Mouse (Mus musculus) lung, embryonic 15.5 days (tissue): ENCODE data around the gene Syce1l. TPM values are rescaled to one million over a fixed set of nuclear protein-coding genes. Genes with fewer than 3 reads are reported as not detected.
A peak's percentile ranks its signal among the peaks of the same experiment; 100 is the strongest.

Source experiments
- ATAC-seq: fragments of 200-750 bp; cut with Nextera tagmentation; 2 replicates; pipeline ENCODE4 v1.8.0; 2017; ENCODE audit warnings: moderate number of reproducible peaks, borderline replicate concordance; ENCODE audit not compliant: low FRiP score, low TSS enrichment; ENCODE audit errors: extremely low read depth
- H3K27ac ChIP-seq: fragments of 300-500 bp; sonication (generic); 2 replicates; pipeline ENCODE4 v1.5.1; 2015; ENCODE audit warnings: moderate library complexity, mild to moderate bottlenecking, inconsistent platforms
- H3K27me3 ChIP-seq: fragments of 300-500 bp; sonication (generic); 2 replicates; pipeline ENCODE4 v1.6.1; 2015; ENCODE audit warnings: inconsistent platforms
- H3K36me3 ChIP-seq: fragments of 300-500 bp; sonication (generic); 2 replicates; pipeline ENCODE4 v1.6.1; 2015; ENCODE audit warnings: inconsistent platforms
- H3K4me1 ChIP-seq: fragments of 300-500 bp; sonication (generic); 2 replicates; pipeline ENCODE4 v1.6.1; 2015; ENCODE audit warnings: inconsistent platforms
- H3K4me2 ChIP-seq: fragments of 300-500 bp; sonication (generic); 2 replicates; pipeline ENCODE4 v1.6.1; 2015; ENCODE audit warnings: inconsistent platforms, mild to moderate bottlenecking, moderate library complexity
- H3K4me3 ChIP-seq: fragments of 300-500 bp; sonication (generic); 2 replicates; pipeline ENCODE4 v1.5.1; 2015; ENCODE audit warnings: mild to moderate bottlenecking, inconsistent platforms
- H3K9ac ChIP-seq: fragments of 300-500 bp; sonication (generic); 2 replicates; pipeline ENCODE4 v1.6.1; 2015; ENCODE audit warnings: inconsistent platforms
- H3K9me3 ChIP-seq: fragments of 300-500 bp; sonication (generic); 2 replicates; pipeline ENCODE4 v1.6.1; 2016; ENCODE audit warnings: inconsistent platforms
- WGBS: fragments of 180-500 bp; shearing (Covaris S2); methylation state at CpG from one replicate; pipeline ENCODE4 v1.1.7; 2015; 5-methylcytosine and 5-hydroxymethylcytosine counted together
- polyA plus RNA-seq: library from polyadenylated mRNA; unstranded; fragments of >200 nt; fragmentation: Nextera tagmentation; extraction: Ambion mirVana; gene quantifications from 2 replicates; pipeline ENCODE4 v1.2.1, GENCODE M21; 2015

Gene Syce1l
- polyA plus RNA-seq, 1 experiment from 2014 or later = not detected

DNA sequence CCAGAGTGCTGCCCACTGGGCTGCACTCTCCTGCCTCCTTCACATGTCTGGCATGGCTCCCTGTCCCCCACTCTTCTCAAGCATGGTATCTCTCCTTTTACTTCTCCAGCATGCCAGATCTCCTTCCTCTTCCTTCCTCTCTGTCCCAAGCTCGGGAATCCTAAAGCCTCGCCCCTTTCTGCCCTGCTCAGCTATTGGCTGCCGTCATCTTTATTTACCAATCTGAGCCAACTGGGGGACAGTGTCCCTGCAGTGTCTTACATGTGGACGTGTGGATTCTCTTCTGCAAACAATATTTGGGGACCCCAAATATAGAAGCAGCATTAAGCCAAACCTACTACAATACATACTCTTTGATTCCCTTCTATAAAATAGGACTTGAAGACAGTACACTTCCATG lies 10.1 kb downstream of the Syce1l start:
- Histone ChIP-seq H3K4me2 (no peak overlapping the region), H3K36me3 (no peaks in the 10 kb centered on the region), H3K9ac (no peak overlapping the region), H3K4me3 (no peak overlapping the region), H3K27me3 (no peaks in the 10 kb centered on the region), H3K9me3 (no peaks in the 10 kb centered on the region), H3K4me1 (0 out of 2 replicates have a peak, but pooled peaks cover 3% of the 10 kb centered on the region), H3K27ac (no peak overlapping the region)
- no peak for ATAC-seq
- 42% methylated on average over 4 of the region's 4 CpGs for WGBS

DNA sequence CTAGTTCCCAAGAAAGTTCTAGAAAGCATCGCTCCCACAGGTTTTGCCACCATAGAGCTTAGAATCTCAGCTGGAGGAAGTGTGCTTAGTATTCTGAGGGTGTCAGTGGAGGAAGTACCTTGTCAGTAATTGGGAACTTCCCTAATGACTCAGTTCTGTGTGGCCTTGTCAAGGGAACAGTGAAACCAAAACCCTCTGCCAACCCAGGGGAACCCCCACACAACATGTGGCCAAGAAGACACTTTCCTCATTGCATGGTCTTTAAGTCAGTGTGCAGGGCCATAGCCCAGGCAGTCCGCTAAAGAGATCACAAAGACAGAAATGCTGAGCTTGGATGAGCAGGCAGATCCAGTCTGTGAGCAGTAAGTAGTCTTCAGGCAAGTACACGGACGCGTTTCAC lies 13.1 kb downstream of the Syce1l start:
- Histone ChIP-seq H3K36me3 (no peaks in the 10 kb centered on the region), H3K9me3 (no peaks in the 10 kb centered on the region), H3K27me3 (no peaks in the 10 kb centered on the region), H3K4me2 (no peak overlapping the region), H3K27ac (no peak overlapping the region), H3K4me3 (no peak overlapping the region), H3K9ac (no peak overlapping the region), H3K4me1 (0 out of 2 replicates have a peak, but pooled peaks cover 3% of the 10 kb centered on the region)
- no peak for ATAC-seq
- WGBS = 87% methylated on average over 5 of the region's 5 CpGs

DNA sequence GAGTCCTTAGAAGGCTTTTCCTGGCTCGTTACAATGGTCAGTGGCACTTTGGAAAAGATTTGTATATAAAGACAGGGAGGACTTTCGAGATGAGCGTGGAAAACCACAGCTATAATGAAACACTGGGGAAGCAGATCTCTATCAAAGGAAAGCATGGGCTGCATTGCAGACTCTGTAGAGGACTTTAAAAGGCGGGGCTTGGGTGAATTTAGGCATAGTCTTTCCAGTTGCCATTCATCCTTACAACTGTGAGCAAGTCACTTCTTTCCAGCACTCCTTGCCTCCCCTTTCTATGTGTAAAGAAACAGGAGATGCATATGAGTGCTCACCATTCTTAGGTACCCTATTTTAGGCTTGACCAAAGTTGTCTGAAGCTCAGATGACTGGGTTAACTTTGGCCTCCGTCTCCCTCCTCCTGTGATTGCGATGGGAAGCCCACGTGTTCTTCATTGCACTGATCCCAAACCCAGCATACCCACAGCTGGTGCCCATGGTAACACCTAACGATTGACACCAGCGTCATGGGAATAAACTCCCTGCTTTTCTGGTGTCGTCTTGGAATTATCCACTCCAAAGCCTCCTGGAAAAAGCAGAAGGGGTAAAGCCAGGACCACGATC lies 13.8 kb downstream of the Syce1l start:
- WGBS = 80% methylated on average over 11 of the region's 11 CpGs
- H3K9me3 ChIP-seq = no peaks in the 10 kb centered on the region
- no peaks in the 10 kb centered on the region for H3K36me3 ChIP-seq
- ATAC-seq = no peak
- H3K4me1 ChIP-seq = 0 out of 2 replicates have a peak, but pooled peaks cover 3% of the 10 kb centered on the region
- H3K27me3 ChIP-seq = no peaks in the 10 kb centered on the region
- H3K4me2 ChIP-seq = no peak overlapping the region
- no peak overlapping the region for H3K27ac ChIP-seq
- H3K4me3 ChIP-seq = no peak overlapping the region
- H3K9ac ChIP-seq = no peak overlapping the region

DNA sequence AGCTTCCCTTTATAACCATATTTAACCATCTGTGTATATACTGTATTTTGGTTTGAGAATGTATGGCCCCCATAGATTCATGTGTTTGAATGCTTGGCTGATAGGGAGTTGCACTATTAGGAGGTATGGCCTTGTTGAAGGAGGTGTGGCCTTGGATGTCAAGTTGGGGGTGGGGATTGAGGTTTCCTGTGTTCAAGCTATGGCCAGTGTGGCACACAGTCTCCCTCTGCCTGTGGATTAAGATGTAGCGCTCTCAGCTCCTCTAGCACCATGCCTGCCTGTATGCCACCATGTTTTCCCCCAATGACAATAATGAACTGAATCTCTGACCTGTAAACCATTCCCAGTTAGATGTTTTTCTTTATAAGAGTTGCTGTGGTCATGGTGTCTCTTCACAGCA lies 17.1 kb downstream of the Syce1l start:
- no peak overlapping the region for H3K4me2 ChIP-seq
- H3K27ac ChIP-seq = no peak overlapping the region
- H3K36me3 ChIP-seq = no peaks in the 10 kb centered on the region
- H3K9ac ChIP-seq = no peak overlapping the region
- H3K9me3 ChIP-seq = no peaks in the 10 kb centered on the region
- WGBS = 74% methylated on average over 1 of the region's 1 CpGs
- no peaks in the 10 kb centered on the region for H3K27me3 ChIP-seq
- H3K4me1 ChIP-seq = 0 out of 2 replicates have a peak, but pooled peaks cover 3% of the 10 kb centered on the region
- no peak for ATAC-seq
- H3K4me3 ChIP-seq = no peak overlapping the region

DNA sequence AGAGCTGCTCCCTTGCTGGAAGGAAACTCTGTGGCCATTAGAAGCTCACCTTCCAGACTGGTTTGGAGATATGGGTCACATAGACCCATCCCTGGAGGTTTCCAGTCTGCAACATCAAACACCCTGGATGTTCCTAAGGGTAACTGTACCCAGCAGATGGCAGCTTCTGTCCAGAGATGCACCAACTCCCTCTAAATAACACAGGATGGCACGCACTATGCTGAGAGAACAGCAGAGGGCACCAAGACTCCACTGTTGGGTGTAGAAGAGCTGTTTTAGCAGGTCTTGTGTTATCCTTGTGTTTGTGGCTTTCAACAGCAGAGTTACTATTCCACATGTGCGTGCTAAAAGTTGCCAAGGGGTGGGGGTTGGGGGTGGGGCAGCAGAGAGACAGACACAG lies 21.5 kb downstream of the Syce1l start:
- ATAC-seq = peak; percentile 82; the same call in 1 of the 2 replicates
- no peak overlapping the region for H3K4me3 ChIP-seq
- WGBS = 2% methylated on average over 2 of the region's 2 CpGs
- H3K9me3 ChIP-seq = no peaks in the 10 kb centered on the region
- no peak overlapping the region for H3K9ac ChIP-seq
- H3K36me3 ChIP-seq = no peaks in the 10 kb centered on the region
- H3K4me1 ChIP-seq = no peaks in the 10 kb centered on the region
- H3K4me2 ChIP-seq = no peak overlapping the region
- no peaks in the 10 kb centered on the region for H3K27me3 ChIP-seq
- no peak overlapping the region for H3K27ac ChIP-seq

DNA sequence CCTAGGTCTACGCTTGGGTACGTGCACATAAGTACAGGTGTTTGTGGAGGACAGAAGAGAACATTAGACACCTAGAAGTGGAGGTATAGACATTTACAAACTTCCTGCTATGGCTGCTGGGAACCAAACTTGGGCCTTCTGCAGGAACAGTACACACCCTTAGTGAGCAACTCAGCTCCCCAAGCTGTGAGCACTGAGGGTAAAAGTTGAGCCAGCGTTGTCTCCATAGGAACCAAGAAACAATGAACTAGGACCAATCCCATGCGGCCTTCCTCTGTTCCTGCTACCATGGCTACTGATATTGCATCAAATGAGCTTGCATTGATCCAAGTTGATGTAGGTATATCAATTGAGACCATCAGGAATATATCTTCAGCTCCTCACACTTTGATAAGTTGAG lies 22.0 kb downstream of the Syce1l start:
- H3K9ac ChIP-seq = no peak overlapping the region
- no peak for ATAC-seq
- H3K4me2 ChIP-seq = no peak overlapping the region
- no peaks in the 10 kb centered on the region for H3K36me3 ChIP-seq
- no peaks in the 10 kb centered on the region for H3K4me1 ChIP-seq
- H3K27ac ChIP-seq = no peak overlapping the region
- H3K27me3 ChIP-seq = no peaks in the 10 kb centered on the region
- no peak overlapping the region for H3K4me3 ChIP-seq
- WGBS = 64% methylated on average over 4 of the region's 4 CpGs
- no peaks in the 10 kb centered on the region for H3K9me3 ChIP-seq

GRCm38 (mm10) chr8:113665951-113666350 lies 22.9 kb downstream of the Syce1l start:
- no peaks in the 10 kb centered on the region for H3K9me3 ChIP-seq
- WGBS = 61% methylated on average over 8 of the region's 8 CpGs

DNA sequence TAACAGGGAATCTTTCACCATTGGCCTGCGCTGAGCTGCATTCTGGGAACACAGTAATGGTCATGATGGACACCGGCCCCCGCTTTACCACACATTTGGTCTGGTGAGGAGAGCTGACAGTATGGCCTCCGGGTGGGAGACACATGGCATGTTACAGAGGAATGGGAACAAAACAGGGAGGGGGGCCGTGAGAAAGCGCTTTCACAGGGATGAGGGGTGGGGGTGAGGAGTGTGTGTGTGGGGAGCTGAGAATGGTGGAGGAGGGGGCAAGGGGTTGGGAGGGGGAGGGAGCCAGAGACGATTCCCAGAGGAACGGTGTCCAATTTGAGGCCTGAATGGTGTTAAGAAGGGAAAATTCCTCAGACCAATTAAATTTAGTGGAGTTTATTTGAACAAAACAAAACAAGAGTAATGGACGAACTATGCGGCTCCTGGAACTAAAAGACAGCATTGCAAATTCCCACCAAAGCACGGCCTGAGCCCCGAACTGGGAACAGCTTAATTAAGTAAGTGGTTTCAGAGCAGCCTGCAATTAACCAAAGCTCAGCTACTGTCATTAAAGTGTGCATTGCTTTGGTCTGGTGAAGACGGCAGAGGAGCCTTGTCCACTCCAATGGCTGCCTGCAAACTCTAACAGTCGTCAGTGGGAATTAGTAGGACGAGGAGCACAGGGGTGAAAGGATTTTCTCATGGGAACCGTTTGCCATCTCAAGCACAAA lies 23.9 kb downstream of the Syce1l start:
- Histone ChIP-seq H3K27ac (no peak overlapping the region), H3K4me3 (no peak overlapping the region), H3K27me3 (no peaks in the 10 kb centered on the region), H3K4me1 (no peaks in the 10 kb centered on the region), H3K9ac (no peak overlapping the region), H3K4me2 (no peak overlapping the region), H3K9me3 (no peaks in the 10 kb centered on the region), H3K36me3 (no peaks in the 10 kb centered on the region)
- ATAC-seq = no peak
- 68% methylated on average over 16 of the region's 16 CpGs for WGBS

More at GRCm38 (mm10) chr8:113665951-113666350, 22.9 kb downstream of the Syce1l start:
- Histone ChIP-seq H3K36me3 (no peaks in the 10 kb centered on the region), H3K9ac (no peak overlapping the region), H3K4me3 (no peak overlapping the region), H3K4me1 (no peaks in the 10 kb centered on the region), H3K4me2 (no peak overlapping the region), H3K27me3 (no peaks in the 10 kb centered on the region), H3K27ac (no peak overlapping the region)
- no peak for ATAC-seq

DNA sequence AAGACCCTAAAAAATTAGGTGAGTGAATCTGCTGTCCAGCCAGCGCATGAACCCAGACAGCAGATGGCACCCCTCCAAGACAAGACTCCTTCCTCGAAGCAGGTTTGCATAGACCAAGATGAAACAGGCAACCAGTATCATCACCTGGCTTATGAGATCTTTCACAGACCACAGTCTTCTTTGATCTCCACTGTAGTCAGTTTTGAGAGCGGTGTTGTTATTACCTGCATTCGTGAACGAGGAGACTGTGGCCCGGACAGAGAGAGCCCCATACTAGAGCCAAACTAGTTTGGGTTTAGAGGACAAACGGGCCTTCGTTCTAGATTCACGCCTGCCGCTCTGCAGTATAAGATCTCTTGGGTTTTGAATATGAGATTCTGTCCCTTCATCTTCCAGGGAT lies 26.9 kb downstream of the Syce1l start:
- Histone ChIP-seq H3K27me3 (no peaks in the 10 kb centered on the region), H3K9me3 (no peaks in the 10 kb centered on the region), H3K27ac (no peak overlapping the region), H3K36me3 (no peaks in the 10 kb centered on the region), H3K4me1 (peaks cover 7% of the 10 kb centered on the region; the same call in 1 of the 2 replicates), H3K4me3 (no peak overlapping the region), H3K4me2 (no peak overlapping the region), H3K9ac (no peak overlapping the region)
- 73% methylated on average over 10 of the region's 10 CpGs for WGBS
- no peak for ATAC-seq

DNA sequence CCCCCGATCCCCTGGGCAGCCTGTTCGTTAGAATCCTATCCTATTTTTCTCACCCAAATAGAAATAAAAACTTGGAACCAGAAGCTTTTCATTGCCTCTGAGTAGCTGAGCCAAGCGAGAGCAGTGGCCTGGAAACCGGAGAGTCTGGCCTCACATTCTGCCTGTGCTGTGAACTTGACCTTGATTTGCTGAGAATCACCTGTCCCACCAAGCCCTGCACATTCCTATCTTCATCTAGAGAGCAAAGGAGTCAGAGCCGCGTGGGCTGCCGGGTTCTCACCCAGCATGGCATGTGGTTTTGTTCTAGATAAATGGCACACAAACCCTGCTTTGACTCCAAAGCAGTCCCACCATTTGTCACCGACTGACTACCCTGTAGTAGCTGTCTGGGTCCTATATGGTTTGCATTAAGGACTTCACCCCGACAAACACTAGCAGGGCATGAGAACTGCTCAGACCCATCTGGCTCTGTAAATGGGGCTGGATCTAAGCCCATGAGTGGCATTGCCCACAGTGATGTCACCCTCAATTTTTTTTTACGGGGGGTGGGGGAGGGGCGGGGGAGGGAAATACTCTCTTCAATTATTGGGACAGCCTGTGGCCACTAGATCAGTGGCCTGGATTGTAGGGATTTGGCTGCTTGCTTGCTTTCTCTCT lies 29.7 kb downstream of the Syce1l start:
- Histone ChIP-seq H3K27me3 (no peaks in the 10 kb centered on the region), H3K27ac (no peak overlapping the region), H3K4me2 (no peak overlapping the region), H3K36me3 (no peaks in the 10 kb centered on the region), H3K4me3 (no peak overlapping the region), H3K9ac (no peak overlapping the region), H3K9me3 (no peaks in the 10 kb centered on the region), H3K4me1 (peaks cover 7% of the 10 kb centered on the region; the same call in 1 of the 2 replicates)
- ATAC-seq = no peak
- WGBS = 74% methylated on average over 11 of the region's 11 CpGs

DNA sequence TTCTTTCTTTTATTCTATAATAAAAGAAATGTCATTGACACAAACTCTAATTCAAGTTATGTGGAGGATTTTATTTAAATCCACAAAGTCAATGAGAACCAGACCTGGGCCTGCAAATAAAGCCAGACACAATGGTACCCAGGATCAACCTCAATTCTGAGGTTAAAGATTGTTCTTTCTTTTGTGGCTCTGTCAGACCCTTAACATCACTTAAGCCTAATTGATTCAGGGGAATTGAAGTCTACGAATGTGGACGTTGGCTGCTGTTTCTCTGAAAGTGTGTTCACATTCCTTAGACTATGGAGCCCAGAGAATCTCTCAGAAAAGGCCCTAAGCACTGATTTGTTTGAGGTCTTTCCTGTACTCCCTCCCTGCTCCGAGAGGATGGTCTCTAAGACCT lies 30.3 kb downstream of the Syce1l start:
- H3K4me1 ChIP-seq = peaks cover 7% of the 10 kb centered on the region; the same call in 1 of the 2 replicates
- ATAC-seq = no peak
- H3K9ac ChIP-seq = no peak overlapping the region
- H3K36me3 ChIP-seq = no peaks in the 10 kb centered on the region
- no peak overlapping the region for H3K4me2 ChIP-seq
- H3K4me3 ChIP-seq = no peak overlapping the region
- H3K27me3 ChIP-seq = no peaks in the 10 kb centered on the region
- WGBS = 48% methylated on average over 3 of the region's 3 CpGs
- H3K27ac ChIP-seq = no peak overlapping the region
- H3K9me3 ChIP-seq = no peaks in the 10 kb centered on the region

DNA sequence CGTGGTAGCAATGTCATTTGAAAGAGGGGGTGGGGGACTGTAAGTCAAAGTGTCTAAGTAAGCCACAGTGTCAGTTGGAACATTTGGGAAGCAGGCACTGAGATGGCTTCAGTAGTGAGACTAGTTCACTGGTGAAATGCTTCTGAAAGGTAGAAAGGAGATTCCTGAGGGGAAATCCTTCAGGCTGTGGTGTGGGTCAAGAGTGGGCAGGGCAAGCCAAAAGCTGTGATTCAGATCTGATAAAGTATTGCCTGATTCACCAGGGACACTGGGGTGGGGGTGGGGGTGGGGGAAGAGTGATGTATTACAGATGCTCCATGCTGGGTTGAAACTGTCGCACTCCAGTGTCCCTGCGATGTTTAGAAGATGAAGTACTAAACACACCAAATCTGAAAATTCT lies 31.6 kb downstream of the Syce1l start:
- Histone ChIP-seq H3K4me1 (peaks cover 7% of the 10 kb centered on the region; the same call in 1 of the 2 replicates), H3K27ac (no peak overlapping the region), H3K36me3 (no peaks in the 10 kb centered on the region), H3K9me3 (no peaks in the 10 kb centered on the region), H3K4me2 (no peak overlapping the region), H3K27me3 (no peaks in the 10 kb centered on the region), H3K9ac (no peak overlapping the region), H3K4me3 (no peak overlapping the region)
- WGBS = 38% methylated on average over 3 of the region's 3 CpGs
- peak; percentile 8; the same call in 1 of the 2 replicates for ATAC-seq
